10 mouse cellular contexts compared by ENCODE assay signal in the genomic region with DNA sequence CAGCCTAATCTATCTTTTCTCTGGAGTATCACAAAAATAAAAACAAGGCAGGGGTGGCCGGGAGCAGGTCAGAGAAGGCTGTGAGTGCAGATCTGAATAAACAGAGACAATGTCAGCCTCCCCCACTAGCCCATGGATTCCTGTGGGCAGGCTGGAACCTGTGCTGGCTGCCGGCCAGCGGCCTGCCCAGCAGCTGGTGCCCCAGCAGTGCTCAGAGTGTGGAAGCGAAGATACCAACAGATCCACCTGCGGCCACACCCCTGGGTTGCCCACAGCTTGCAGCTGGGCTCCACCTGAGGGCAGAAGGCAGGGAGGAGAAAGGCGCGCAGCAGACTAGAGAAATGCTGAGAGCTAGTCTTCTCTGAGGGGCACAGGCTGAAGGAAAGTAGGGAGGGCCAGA. TPM values are rescaled to one million over a fixed set of nuclear protein-coding genes. Genes with fewer than 3 reads are reported as not detected.
A peak's percentile ranks its signal among the peaks of the same experiment; 100 is the strongest.
DNase-seq lines count a peak whose midpoint lies in the region; ATAC-seq and TF ChIP-seq lines count a peak whose summit lies in the region.
"Had no signal": no experiment of that assay in that cellular context is flagged by ENCODE, and none has a peak within 500 bp of the region (broad histone marks: within the 10 kb centered on the region; RNA-seq: fewer than 3 reads in every experiment).

No protein-coding gene starts in this region.

- no peak for TF ChIP-seq CTCF in lung, embryonic 14.5 days (IDR thresholded peaks at IDR 0.05; ENCODE audit: low read depth)
- no peak for TF ChIP-seq CTCF in liver, postnatal 0 days (IDR thresholded peaks at IDR 0.05; ENCODE audit: low read depth)

- intact Hi-C loops in left cerebral cortex, postnatal 36 days (cut with DNase I), result no loop called here

- no peak overlapping the region for H3K9ac ChIP-seq in lung, embryonic 14.5 days
- H3K9ac ChIP-seq in intestine, embryonic 14.5 days (ENCODE audit: low read length), result no peak overlapping the region
- H3K9ac ChIP-seq in liver, postnatal 0 days (replicated peaks), result no peak overlapping the region; the same call in 1 of the 2 replicates
- H3K9ac ChIP-seq: neural tube, embryonic 12.5 days had no signal

- H3K9me3 ChIP-seq in lung, embryonic 14.5 days (ENCODE audit: low read depth, low read length), result no peaks in the 10 kb centered on the region
- H3K9me3 ChIP-seq in intestine, embryonic 14.5 days (ENCODE audit: control insufficient read depth, low read length), result no peaks in the 10 kb centered on the region
- H3K9me3 ChIP-seq in liver, postnatal 0 days (ENCODE audit: low read length), result no peaks in the 10 kb centered on the region
- H3K9me3 ChIP-seq: neural tube, embryonic 12.5 days had no signal

- H3K4me1 ChIP-seq in lung, embryonic 14.5 days (ENCODE audit: insufficient read depth), result peaks cover 15% of the 10 kb centered on the region; the same call in 1 of the 2 replicates
- H3K4me1 ChIP-seq in intestine, embryonic 14.5 days (replicated peaks; ENCODE audit: control insufficient read depth, insufficient read depth, low read length), result peaks cover 13% of the 10 kb centered on the region
- peaks cover 2% of the 10 kb centered on the region; the same call in 1 of the 2 replicates for H3K4me1 ChIP-seq in liver, postnatal 0 days (ENCODE audit: insufficient read depth)

- no peak overlapping the region for H3K27ac ChIP-seq in lung, embryonic 14.5 days (ENCODE audit: low read depth)
- H3K27ac ChIP-seq in intestine, embryonic 14.5 days (ENCODE audit: low read depth), result peak overlapping the region; percentile 34; the same call in 1 of the 2 replicates
- no peak overlapping the region for H3K27ac ChIP-seq in liver, postnatal 0 days (ENCODE audit: low read depth)
- H3K27ac ChIP-seq: left cerebral cortex, adult 2 months; neural tube, embryonic 12.5 days had no signal

- H3K4me2 ChIP-seq in lung, embryonic 14.5 days, result 0 out of 2 replicates have a peak overlapping the region, but pooled peaks have one; percentile 15
- H3K4me2 ChIP-seq in intestine, embryonic 14.5 days (ENCODE audit: low read length), result no peak overlapping the region
- H3K4me2 ChIP-seq in liver, postnatal 0 days (ENCODE audit: low read depth, low read length), result no peak overlapping the region
- H3K4me2 ChIP-seq: neural tube, embryonic 12.5 days had no signal

- DNase-seq in lung, embryonic 14.5 days, result peak; percentile 33
- no peak for DNase-seq in lung, postnatal 14 days
- DNase-seq in intestine, embryonic 14.5 days (ENCODE audit: low spot score), result no peak
- peak; percentile 27 for DNase-seq in liver, postnatal 0 days
- DNase-seq in thymus, postnatal 36 days, result peak; percentile 34 to 67
- no peak for DNase-seq in spleen, postnatal 36 days (ENCODE audit: low spot score in 2 of 2)
- no peak for DNase-seq in left cerebral cortex, postnatal 36 days (ENCODE audit: low spot score in 2 of 2)

- H3K36me3 ChIP-seq in lung, embryonic 14.5 days (ENCODE audit: insufficient read depth), result no peaks in the 10 kb centered on the region
- no peaks in the 10 kb centered on the region for H3K36me3 ChIP-seq in intestine, embryonic 14.5 days (ENCODE audit: control insufficient read depth, insufficient read depth, low read length)
- H3K36me3 ChIP-seq in liver, postnatal 0 days (replicated peaks; ENCODE audit: insufficient read depth, low read length), result no peaks in the 10 kb centered on the region
- H3K36me3 ChIP-seq: neural tube, embryonic 12.5 days had no signal

- H3K4me3 ChIP-seq in lung, embryonic 14.5 days (ENCODE audit: low read depth, low read length), result no peak overlapping the region
- H3K4me3 ChIP-seq in intestine, embryonic 14.5 days (ENCODE audit: low read depth, low read length), result no peak overlapping the region
- H3K4me3 ChIP-seq in liver, postnatal 0 days (ENCODE audit: low read depth, low read length), result no peak overlapping the region
- H3K4me3 ChIP-seq: left cerebral cortex, adult 2 months; neural tube, embryonic 12.5 days had no signal

- H3K27me3 ChIP-seq in lung, embryonic 14.5 days (ENCODE audit: insufficient read depth, low read length), result no peaks in the 10 kb centered on the region
- no peaks in the 10 kb centered on the region for H3K27me3 ChIP-seq in intestine, embryonic 14.5 days (replicated peaks; ENCODE audit: control insufficient read depth, insufficient read depth, low read length)
- H3K27me3 ChIP-seq in liver, postnatal 0 days (ENCODE audit: insufficient read depth, low read length), result no peaks in the 10 kb centered on the region
- H3K27me3 ChIP-seq: neural tube, embryonic 12.5 days had no signal

- ATAC-seq in lung, embryonic 14.5 days (ENCODE audit: insufficient read depth), result peak; percentile 57
- ATAC-seq in intestine, embryonic 14.5 days (replicated peaks; ENCODE audit: low FRiP score, low TSS enrichment, low read depth), result no peak
- ATAC-seq in liver, postnatal 0 days, result peak; percentile 76
- no peak for ATAC-seq in erythroblast, adult 5-6 weeks (replicated peaks; ENCODE audit: low FRiP score, poor library complexity, severe bottlenecking)

- 56% methylated on average over 7 of the region's 7 CpGs for WGBS in lung, embryonic 14.5 days
- 44% methylated on average over 7 of the region's 7 CpGs for WGBS in intestine, embryonic 14.5 days
- WGBS in liver, postnatal 0 days (ENCODE audit: insufficient replicate concordance), result 54% methylated on average over 7 of the region's 7 CpGs

- no peak for TF ChIP-seq EP300 in liver, postnatal 0 days (IDR thresholded peaks at IDR 0.05; ENCODE audit: low read depth)

RNA-seq across cellular contexts. Expression of gene Sipa1l3, which starts 47.1 kb away (rescaled TPM):
- 20.2 and 20.4 TPM in 2 replicates for polyA plus RNA-seq in lung, embryonic 14.5 days (2014; fragmentation: Nextera tagmentation; extraction: Ambion mirVana)
- polyA plus RNA-seq in intestine, embryonic 14.5 days (2014; fragmentation: Nextera tagmentation; extraction: Ambion mirVana), result 17.0 and 22.5 TPM in 2 replicates
- 1.6 and 1.7 TPM in 2 replicates for polyA plus RNA-seq in liver, postnatal 0 days (2015; fragmentation: Nextera tagmentation; extraction: Ambion mirVana)
- 2.9 and 5.4 TPM in 2 replicates for total RNA-seq in erythroblast, adult 5-6 weeks (2015; ENCODE audit: low replicate concordance)
- total RNA-seq in erythroblast, adult 5-6 weeks (2017; ENCODE audit: low replicate concordance), result 1.1 and 5.2 TPM in 2 replicates
- 10 to 100 TPM; 41.2 to 65.2 TPM for total RNA-seq in left cerebral cortex, postnatal 36 days (2021)

Comparison
In these comparisons a context has a peak if more than half of its experiments do, and no peak if none do; other contexts are left out.
1. DNase-seq: peak in lung, embryonic 14.5 days (single experiment), liver, postnatal 0 days (single experiment) and thymus, postnatal 36 days (2 of 2); none in lung, postnatal 14 days (single experiment), intestine, embryonic 14.5 days (single experiment), spleen, postnatal 36 days (0 of 2) and left cerebral cortex, postnatal 36 days (0 of 2).
2. ATAC-seq: peak in lung, embryonic 14.5 days (single experiment) and liver, postnatal 0 days (single experiment); none in intestine, embryonic 14.5 days (single experiment) and erythroblast, adult 5-6 weeks (single experiment).